In the genomic region with DNA sequence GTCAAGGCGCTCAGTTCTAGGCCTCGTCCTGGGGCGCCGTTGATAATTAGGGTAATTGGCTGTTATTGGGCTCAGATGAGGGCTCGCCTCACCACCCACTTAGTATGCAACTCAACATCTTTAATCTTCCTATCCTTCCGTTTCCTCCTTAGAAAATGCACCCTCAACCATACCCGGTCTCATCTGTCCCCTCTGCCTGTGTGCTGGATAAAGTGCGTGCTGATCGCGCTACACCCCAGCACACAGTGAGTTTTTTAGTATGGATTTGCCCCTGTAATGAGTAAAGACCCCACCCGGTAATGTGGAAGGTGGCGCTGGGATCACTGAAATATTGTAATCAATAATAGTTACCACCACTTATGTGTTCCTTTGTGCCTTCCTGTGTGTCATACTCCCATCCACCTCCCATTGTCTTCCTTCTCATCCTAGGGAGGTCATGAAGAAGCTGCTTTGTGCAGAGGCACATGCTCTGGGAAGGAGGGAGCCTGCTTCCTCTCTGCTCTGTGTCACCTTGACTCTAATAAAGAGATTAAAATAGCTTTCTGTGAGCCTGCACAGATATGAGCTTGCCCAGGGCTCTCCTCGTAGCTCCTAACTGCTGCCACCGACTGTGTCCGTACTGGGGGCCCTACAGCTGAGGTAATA, we compare ENCODE assay signal across 8 mouse cellular contexts. TPM values are rescaled to one million over a fixed set of nuclear protein-coding genes. Genes with fewer than 3 reads are reported as not detected.
A peak's percentile ranks its signal among the peaks of the same experiment; 100 is the strongest.
DNase-seq lines count a peak whose midpoint lies in the region; ATAC-seq and TF ChIP-seq lines count a peak whose summit lies in the region.

No protein-coding gene starts in this region.

- intact Hi-C loops in heart, adult 2 months (cut with DNase I) = loop anchor here (2.0 kb wide), 1 partner anchor 50 kb away; a partner anchor contains a TSS

- no peaks in the 10 kb centered on the region for H3K9me3 ChIP-seq in E14TG2a.4 (ENCODE audit: low read length)
- H3K9me3 ChIP-seq in forebrain, embryonic 11.5 days (ENCODE audit: control insufficient read depth, low read length) = no peaks in the 10 kb centered on the region
- H3K9me3 ChIP-seq in limb, embryonic 15.5 days = no peaks in the 10 kb centered on the region
- no peaks in the 10 kb centered on the region for H3K9me3 ChIP-seq in stomach, postnatal 0 days (ENCODE audit: control insufficient read depth, low read length)

- peak; percentile 13 for ATAC-seq in forebrain, embryonic 11.5 days (replicated peaks; ENCODE audit: low FRiP score)
- ATAC-seq in limb, embryonic 15.5 days (ENCODE audit: insufficient number of reproducible peaks, low FRiP score, low TSS enrichment, low read depth) = no peak; the same call in 1 of the 2 replicates
- ATAC-seq in stomach, postnatal 0 days (ENCODE audit: low FRiP score, low TSS enrichment) = no peak

- 1% methylated on average over 15 of the region's 15 CpGs for WGBS in heart, adult 2 months
- WGBS in forebrain, embryonic 11.5 days = 12% methylated on average over 15 of the region's 15 CpGs
- 6% methylated on average over 15 of the region's 15 CpGs for WGBS in limb, embryonic 15.5 days
- WGBS in stomach, postnatal 0 days = 5% methylated on average over 15 of the region's 15 CpGs

- H3K79me2 ChIP-seq in heart, adult 2 months (replicated peaks; ENCODE audit: control insufficient read depth, insufficient read depth, low read length) = no peaks in the 10 kb centered on the region

- DNase-seq in heart, adult 2 months = no peak
- DNase-seq in heart, adult 8-10 months (ENCODE audit: low spot score) = no peak
- DNase-seq in forebrain, embryonic 11.5 days (ENCODE audit: low spot score) = no peak
- no peak for DNase-seq in stomach, postnatal 0 days (ENCODE audit: low spot score)
- DNase-seq in cerebellum, postnatal 25 days = no peak
- no peak for DNase-seq in cerebellum, postnatal 4 days (ENCODE audit: low spot score in 2 of 2)

- no peak for TF ChIP-seq EP300 in heart, adult 2 months (IDR thresholded peaks at IDR 0.05; ENCODE audit: insufficient read depth, low read depth, low read length)
- TF ChIP-seq EP300 in stomach, postnatal 0 days (optimal IDR thresholded peaks at IDR 0.05) = no peak

- H3K4me2 ChIP-seq in forebrain, embryonic 11.5 days (ENCODE audit: low read depth, low read length, severe bottlenecking) = peak overlapping the region; percentile 89
- H3K4me2 ChIP-seq in limb, embryonic 15.5 days = peak overlapping the region; percentile 64
- H3K4me2 ChIP-seq in stomach, postnatal 0 days (replicated peaks; ENCODE audit: low read depth) = peak overlapping the region; percentile 80

- peak overlapping the region; percentile 87 for H3K9ac ChIP-seq in heart, adult 2 months (ENCODE audit: low read depth, low read length)
- peak overlapping the region; percentile 81 for H3K9ac ChIP-seq in forebrain, embryonic 11.5 days (ENCODE audit: low read length)
- H3K9ac ChIP-seq in limb, embryonic 15.5 days = peak overlapping the region; percentile 60
- peak overlapping the region; percentile 74 for H3K9ac ChIP-seq in stomach, postnatal 0 days (ENCODE audit: low read length)

- no peaks in the 10 kb centered on the region for H3K27me3 ChIP-seq in heart, adult 2 months (ENCODE audit: control insufficient read depth, insufficient read depth, low read length)
- H3K27me3 ChIP-seq in E14TG2a.4 (ENCODE audit: insufficient read depth, low read length) = no peaks in the 10 kb centered on the region
- no peaks in the 10 kb centered on the region for H3K27me3 ChIP-seq in forebrain, embryonic 11.5 days (ENCODE audit: control insufficient read depth, insufficient read depth, low read length)
- H3K27me3 ChIP-seq in limb, embryonic 15.5 days = no peaks in the 10 kb centered on the region
- H3K27me3 ChIP-seq in stomach, postnatal 0 days (ENCODE audit: control insufficient read depth, insufficient read depth, low read length) = no peaks in the 10 kb centered on the region

- peak overlapping the region; percentile 82 for H3K27ac ChIP-seq in heart, adult 2 months
- peak overlapping the region; percentile 47 for H3K27ac ChIP-seq in forebrain, embryonic 11.5 days (ENCODE audit: low read depth, low read length)
- no peak overlapping the region for H3K27ac ChIP-seq in limb, embryonic 15.5 days
- peak overlapping the region; percentile 70 for H3K27ac ChIP-seq in stomach, postnatal 0 days (replicated peaks)

- no peak for TF ChIP-seq POLR2A in heart, adult 2 months (IDR thresholded peaks at IDR 0.05; ENCODE audit: insufficient read depth, low read depth, low read length)

- H3K36me3 ChIP-seq in heart, adult 2 months (ENCODE audit: control insufficient read depth, insufficient read depth, low read length) = no peaks in the 10 kb centered on the region
- no peaks in the 10 kb centered on the region for H3K36me3 ChIP-seq in E14TG2a.4 (ENCODE audit: insufficient read depth, low read length)
- H3K36me3 ChIP-seq in forebrain, embryonic 11.5 days (ENCODE audit: control insufficient read depth, insufficient read depth, low read length) = no peaks in the 10 kb centered on the region
- no peaks in the 10 kb centered on the region for H3K36me3 ChIP-seq in limb, embryonic 15.5 days
- no peaks in the 10 kb centered on the region for H3K36me3 ChIP-seq in stomach, postnatal 0 days (ENCODE audit: control insufficient read depth, insufficient read depth, low read length)

- no peak for TF ChIP-seq CTCF in heart, adult 2 months (IDR thresholded peaks at IDR 0.05)
- TF ChIP-seq CTCF in E14TG2a.4 (conservative IDR thresholded peaks at IDR 0.05; ENCODE audit: low read length) = no peak
- no peak for TF ChIP-seq CTCF in stomach, postnatal 0 days (IDR thresholded peaks at IDR 0.05; ENCODE audit: low read depth)

- H3K4me3 ChIP-seq in heart, adult 2 months = peak overlapping the region; percentile 100
- peak overlapping the region; percentile 89 for H3K4me3 ChIP-seq in E14TG2a.4 (replicated peaks; ENCODE audit: low read length)
- H3K4me3 ChIP-seq in forebrain, embryonic 11.5 days (ENCODE audit: low read depth, low read length) = peak overlapping the region; percentile 72
- peak overlapping the region; percentile 58 for H3K4me3 ChIP-seq in limb, embryonic 15.5 days
- peak overlapping the region; percentile 70 for H3K4me3 ChIP-seq in stomach, postnatal 0 days (ENCODE audit: low read depth, low read length)

- H3K4me1 ChIP-seq in heart, adult 2 months (ENCODE audit: control insufficient read depth, insufficient read depth, low read length) = peaks cover 6% of the 10 kb centered on the region
- peaks cover 44% of the 10 kb centered on the region for H3K4me1 ChIP-seq in E14TG2a.4 (replicated peaks; ENCODE audit: low read depth, low read length)
- H3K4me1 ChIP-seq in forebrain, embryonic 11.5 days (replicated peaks; ENCODE audit: control insufficient read depth, insufficient read depth, low read length) = peaks cover 12% of the 10 kb centered on the region
- H3K4me1 ChIP-seq in limb, embryonic 15.5 days = peaks cover 26% of the 10 kb centered on the region
- H3K4me1 ChIP-seq in stomach, postnatal 0 days (replicated peaks; ENCODE audit: control insufficient read depth, insufficient read depth) = peaks cover 5% of the 10 kb centered on the region; the same call in 1 of the 2 replicates

RNA-seq across cellular contexts. Expression of a gene that starts 0.9 kb away (rescaled TPM):
- 10 to 100 TPM; 32.2 to 33.5 TPM for total RNA-seq in heart, adult 2 months (2021)
- polyA plus RNA-seq in heart, adult 2 months (2012; rRNA removed) = 32.9 and 45.0 TPM in 2 replicates
- 10 to 100 TPM; 36.3 to 44.7 (median 37.2) TPM for total RNA-seq in heart, adult 8-10 months (2022)
- polyA plus RNA-seq in forebrain, embryonic 11.5 days (2014; fragmentation: Nextera tagmentation; extraction: Ambion mirVana) = 43.7 and 54.1 TPM in 2 replicates
- polyA plus RNA-seq in limb, embryonic 15.5 days (2015; fragmentation: Nextera tagmentation; extraction: Ambion mirVana) = 94.7 and 97.9 TPM in 2 replicates
- polyA plus RNA-seq in stomach, postnatal 0 days (2015; fragmentation: Nextera tagmentation; extraction: Ambion mirVana) = 113 and 123 TPM in 2 replicates

RNA-seq across cellular contexts. Expression of a gene that starts 0.9 kb away (rescaled TPM):
- 1 to 10 TPM; 2.2 to 2.5 TPM for total RNA-seq in heart, adult 2 months (2021)
- polyA plus RNA-seq in heart, adult 2 months (2012; rRNA removed) = 3.9 and 5.4 TPM in 2 replicates
- total RNA-seq in heart, adult 8-10 months (2022) = 1 to 10 TPM; 2.2 to 3.1 (median 3.0) TPM
- polyA plus RNA-seq in forebrain, embryonic 11.5 days (2014; fragmentation: Nextera tagmentation; extraction: Ambion mirVana) = 2.9 and 4.5 TPM in 2 replicates
- polyA plus RNA-seq in limb, embryonic 15.5 days (2015; fragmentation: Nextera tagmentation; extraction: Ambion mirVana) = 1.8 and 2.0 TPM in 2 replicates
- polyA plus RNA-seq in stomach, postnatal 0 days (2015; fragmentation: Nextera tagmentation; extraction: Ambion mirVana) = 3.2 and 3.7 TPM in 2 replicates

RNA-seq across cellular contexts. Expression of a gene that starts 8.6 kb away (rescaled TPM):
- total RNA-seq in heart, adult 2 months (2021) = not detected
- polyA plus RNA-seq in heart, adult 2 months (2012; rRNA removed) = 0.06 TPM in 1 of 2 replicates, not detected in the other
- total RNA-seq in heart, adult 8-10 months (2022) = not detected
- polyA plus RNA-seq in forebrain, embryonic 11.5 days (2014; fragmentation: Nextera tagmentation; extraction: Ambion mirVana) = 0.11 TPM in 1 of 2 replicates, not detected in the other
- polyA plus RNA-seq in limb, embryonic 15.5 days (2015; fragmentation: Nextera tagmentation; extraction: Ambion mirVana) = 1.7 and 2.5 TPM in 2 replicates
- 30.8 and 33.0 TPM in 2 replicates for polyA plus RNA-seq in stomach, postnatal 0 days (2015; fragmentation: Nextera tagmentation; extraction: Ambion mirVana)

RNA-seq across cellular contexts. Expression of a gene that starts 45.9 kb away (rescaled TPM):
- total RNA-seq in heart, adult 2 months (2021) = 1 to 10 TPM in 1 of 2 experiments, under 1 TPM in 1; 0.80 to 1.2 TPM
- 1.5 and 1.7 TPM in 2 replicates for polyA plus RNA-seq in heart, adult 2 months (2012; rRNA removed)
- total RNA-seq in heart, adult 8-10 months (2022) = 1 to 10 TPM in 3 of 4 experiments, under 1 TPM in 1; 0.94 to 1.5 (median 1.1) TPM
- polyA plus RNA-seq in forebrain, embryonic 11.5 days (2014; fragmentation: Nextera tagmentation; extraction: Ambion mirVana) = 1.2 and 1.4 TPM in 2 replicates
- 1.4 and 1.6 TPM in 2 replicates for polyA plus RNA-seq in limb, embryonic 15.5 days (2015; fragmentation: Nextera tagmentation; extraction: Ambion mirVana)
- polyA plus RNA-seq in stomach, postnatal 0 days (2015; fragmentation: Nextera tagmentation; extraction: Ambion mirVana) = 0.97 and 1.1 TPM in 2 replicates

RNA-seq across cellular contexts. Expression of a gene that starts 50.4 kb away (rescaled TPM):
- 10 to 100 TPM; 22.4 to 27.2 TPM for total RNA-seq in heart, adult 2 months (2021)
- polyA plus RNA-seq in heart, adult 2 months (2012; rRNA removed) = 11.1 and 11.8 TPM in 2 replicates
- total RNA-seq in heart, adult 8-10 months (2022) = 10 to 100 TPM; 22.8 to 26.4 (median 24.3) TPM
- 11.0 and 13.2 TPM in 2 replicates for polyA plus RNA-seq in forebrain, embryonic 11.5 days (2014; fragmentation: Nextera tagmentation; extraction: Ambion mirVana)
- polyA plus RNA-seq in limb, embryonic 15.5 days (2015; fragmentation: Nextera tagmentation; extraction: Ambion mirVana) = 8.2 and 9.3 TPM in 2 replicates
- 5.2 and 5.3 TPM in 2 replicates for polyA plus RNA-seq in stomach, postnatal 0 days (2015; fragmentation: Nextera tagmentation; extraction: Ambion mirVana)
